Mouse (Mus musculus): ENCODE measurements at regions not wholly inside any gene's neighbourhood (a gene's known extent, or its start where the extent isn't known, plus 50 kb on each side); places are given as distances from the start of the nearest gene placed in this dataset.

- TF ChIP-seq POLR2A (IDR thresholded peaks at IDR 0.05; ENCODE audit: insufficient read depth, low read depth, low read length) (no peak), CTCF (IDR thresholded peaks at IDR 0.05) (no peak), EP300 (IDR thresholded peaks at IDR 0.05; ENCODE audit: insufficient read depth, low read depth, low read length) (no peak)
These were observed 71.1 kb downstream of the Zfp36l1 start for GRCm38 (mm10) chr12:80041510-80042324.

Data from heart, adult 2 months (tissue).